Mouse (Mus musculus) lung, embryonic 16.5 days (tissue): Measurements from ENCODE around the gene Kirrel3. TPM values are rescaled to one million over a fixed set of nuclear protein-coding genes. Genes with fewer than 3 reads are reported as not detected.

Experiments
- ATAC-seq: fragments of 200-750 bp; cut with Nextera tagmentation; 2 replicates; pipeline ENCODE4 v1.8.0; 2017; ENCODE audit warnings: low read depth, mild to moderate bottlenecking, moderate library complexity
- H3K27ac ChIP-seq: fragments of 300-500 bp; sonication (generic); 2 replicates; pipeline ENCODE4 v1.5.1; 2014; ENCODE audit warnings: mild to moderate bottlenecking, control low read depth, low read length
- H3K27me3 ChIP-seq: fragments of 300-500 bp; sonication (generic); 2 replicates; pipeline ENCODE4 v1.6.1; 2014; ENCODE audit warnings: low read depth, low read length, mixed read lengths; ENCODE audit not compliant: control insufficient read depth, insufficient read depth
- H3K36me3 ChIP-seq: fragments of 300-500 bp; sonication (generic); 2 replicates; pipeline ENCODE4 v1.6.1; 2014; ENCODE audit warnings: low read length; ENCODE audit not compliant: control insufficient read depth, insufficient read depth
- H3K4me1 ChIP-seq: fragments of 300-500 bp; sonication (generic); replicated peaks from 2 replicates; pipeline ENCODE4 v1.6.1; 2014; ENCODE audit warnings: low read length, mixed read lengths; ENCODE audit not compliant: control insufficient read depth, insufficient read depth
- H3K4me2 ChIP-seq: fragments of 300-500 bp; sonication (generic); 2 replicates; pipeline ENCODE4 v1.6.1; 2014; ENCODE audit warnings: low read depth, low read length, control low read depth
- H3K4me3 ChIP-seq: fragments of 300-500 bp; sonication (generic); 2 replicates; pipeline ENCODE4 v1.5.1; 2014; ENCODE audit warnings: mild to moderate bottlenecking, low read length, control low read depth
- H3K9ac ChIP-seq: fragments of 300-500 bp; sonication (generic); 2 replicates; pipeline ENCODE4 v1.6.1; 2014; ENCODE audit warnings: low read length, control low read depth
- H3K9me3 ChIP-seq: fragments of 300-500 bp; sonication (generic); 2 replicates; pipeline ENCODE4 v1.6.1; 2016; ENCODE audit warnings: low read length; ENCODE audit not compliant: control insufficient read depth
- WGBS: fragments of 180-500 bp; shearing (Covaris S2); extraction: QIAGEN DNeasy Blood & Tissue Kit; methylation state at CpG from one replicate; pipeline ENCODE4 v1.1.7; 2014; 5-methylcytosine and 5-hydroxymethylcytosine counted together
- polyA plus RNA-seq: library from polyadenylated mRNA; unstranded; fragments of >200 nt; fragmentation: Nextera tagmentation; extraction: Ambion mirVana; gene quantifications from 2 replicates; pipeline ENCODE4 v1.2.1, GENCODE M21; 2015

Gene Kirrel3
- polyA plus RNA-seq, 1 experiment from 2014 or later = 1.2 TPM

- 50% methylated on average over 6 of the region's 6 CpGs for WGBS
- H3K27me3 ChIP-seq = no peaks in the 10 kb centered on the region
- H3K9me3 ChIP-seq = no peaks in the 10 kb centered on the region; the same call in 1 of the 2 replicates
- H3K27ac ChIP-seq = no peak overlapping the region
- no peak overlapping the region for H3K4me3 ChIP-seq
- ATAC-seq = peak; percentile 85
- no peak overlapping the region for H3K9ac ChIP-seq
- H3K36me3 ChIP-seq = no peaks in the 10 kb centered on the region
- H3K4me1 ChIP-seq = no peaks in the 10 kb centered on the region
- H3K4me2 ChIP-seq = no peak overlapping the region
Measured at GRCm38 (mm10) chr9:34875238-34875637, 389.5 kb downstream of the Kirrel3 start.

GRCm38 (mm10) chr9:34877186-34877585 is 391.5 kb downstream of the Kirrel3 start:
- Histone ChIP-seq H3K27ac (no peak overlapping the region), H3K9me3 (no peaks in the 10 kb centered on the region; the same call in 1 of the 2 replicates), H3K4me2 (no peak overlapping the region), H3K9ac (no peak overlapping the region), H3K36me3 (no peaks in the 10 kb centered on the region), H3K4me1 (no peaks in the 10 kb centered on the region; the same call in 1 of the 2 replicates), H3K27me3 (no peaks in the 10 kb centered on the region), H3K4me3 (no peak overlapping the region)
- WGBS = 46% methylated on average over 3 of the region's 3 CpGs
- ATAC-seq = no peak

DNA sequence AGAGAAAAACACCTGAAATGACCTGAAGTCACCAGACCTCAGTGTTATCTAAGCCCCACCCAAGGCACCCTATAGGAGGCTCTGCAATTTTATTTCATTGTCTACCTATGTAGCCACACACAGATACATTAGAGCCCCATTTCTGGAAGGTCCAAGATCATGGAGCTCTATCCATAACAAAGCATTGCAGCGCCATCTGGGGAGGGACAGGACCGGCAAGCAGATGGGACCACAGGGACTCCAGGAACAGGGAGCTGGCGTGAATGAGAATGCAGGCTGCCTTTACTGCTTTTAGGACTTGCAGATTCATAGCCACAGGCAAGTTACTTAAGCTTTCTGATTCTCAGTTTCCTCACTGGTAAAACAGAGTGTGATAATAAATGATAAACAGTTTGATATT is 392.1 kb downstream of the Kirrel3 start:
- 62% methylated on average over 3 of the region's 3 CpGs for WGBS
- no peak for ATAC-seq
- no peaks in the 10 kb centered on the region; the same call in 1 of the 2 replicates for H3K4me1 ChIP-seq
- H3K9me3 ChIP-seq = no peaks in the 10 kb centered on the region; the same call in 1 of the 2 replicates
- no peaks in the 10 kb centered on the region for H3K27me3 ChIP-seq
- H3K27ac ChIP-seq = no peak overlapping the region
- no peak overlapping the region for H3K4me3 ChIP-seq
- no peak overlapping the region for H3K4me2 ChIP-seq
- no peaks in the 10 kb centered on the region for H3K36me3 ChIP-seq
- H3K9ac ChIP-seq = no peak overlapping the region

- H3K27ac ChIP-seq = no peak overlapping the region
- no peak overlapping the region for H3K9ac ChIP-seq
- H3K4me2 ChIP-seq = no peak overlapping the region
- H3K4me3 ChIP-seq = no peak overlapping the region
- no peaks in the 10 kb centered on the region for H3K36me3 ChIP-seq
- no peaks in the 10 kb centered on the region for H3K9me3 ChIP-seq
- H3K27me3 ChIP-seq = no peaks in the 10 kb centered on the region
- no peaks in the 10 kb centered on the region; the same call in 1 of the 2 replicates for H3K4me1 ChIP-seq
- WGBS = 7% methylated on average over 5 of the region's 5 CpGs
- peak; percentile 43; the same call in 1 of the 2 replicates for ATAC-seq
Measured at GRCm38 (mm10) chr9:34881750-34882149, 396.1 kb downstream of the Kirrel3 start.

DNA sequence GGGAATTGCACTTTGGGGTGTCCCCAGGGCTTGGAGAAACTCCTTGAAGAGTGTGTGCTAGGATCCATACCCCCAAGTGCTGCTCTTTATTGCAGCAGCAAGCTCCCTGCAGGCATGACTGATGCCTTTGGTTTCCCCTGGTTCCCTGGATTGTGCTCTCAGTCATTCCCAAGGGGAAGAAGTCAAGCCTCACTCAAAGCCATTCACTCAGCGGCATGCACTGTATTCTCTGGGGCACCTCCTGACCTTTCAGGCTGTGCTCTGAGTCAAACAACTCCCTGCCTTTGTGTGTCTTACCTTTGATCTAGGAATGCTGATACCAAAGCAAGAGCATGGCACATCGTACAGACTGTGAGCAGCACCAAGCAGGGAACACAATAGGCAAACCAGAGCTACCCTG is 396.5 kb downstream of the Kirrel3 start:
- no peak overlapping the region for H3K9ac ChIP-seq
- H3K4me2 ChIP-seq = no peak overlapping the region
- no peaks in the 10 kb centered on the region for H3K36me3 ChIP-seq
- no peak overlapping the region for H3K4me3 ChIP-seq
- WGBS = 13% methylated on average over 2 of the region's 2 CpGs
- no peaks in the 10 kb centered on the region for H3K27me3 ChIP-seq
- no peaks in the 10 kb centered on the region; the same call in 1 of the 2 replicates for H3K4me1 ChIP-seq
- no peak for ATAC-seq
- H3K27ac ChIP-seq = no peak overlapping the region
- H3K9me3 ChIP-seq = no peaks in the 10 kb centered on the region

DNA sequence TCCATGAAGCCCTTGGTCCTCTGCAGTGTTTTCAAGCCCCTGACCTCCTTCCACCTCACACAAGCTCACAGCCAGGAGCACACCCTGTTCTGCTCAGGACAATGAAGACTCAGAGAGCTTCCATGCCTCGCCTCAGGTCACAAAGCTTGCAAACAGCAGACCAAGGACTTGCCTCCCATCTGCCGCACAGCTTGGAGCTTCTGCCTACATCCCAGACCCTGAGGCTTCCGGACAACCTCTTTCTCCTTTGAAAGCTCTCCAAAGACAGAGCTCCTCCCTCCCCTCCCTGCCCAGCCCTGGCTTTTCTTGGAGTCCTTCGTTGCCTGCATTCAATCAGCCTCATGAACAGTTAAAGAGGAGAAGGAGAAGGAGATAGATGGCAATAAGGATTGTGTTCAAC is 397.4 kb downstream of the Kirrel3 start:
- Histone ChIP-seq H3K27me3 (no peaks in the 10 kb centered on the region), H3K4me2 (no peak overlapping the region), H3K4me3 (no peak overlapping the region), H3K27ac (no peak overlapping the region), H3K9ac (no peak overlapping the region), H3K9me3 (no peaks in the 10 kb centered on the region), H3K36me3 (no peaks in the 10 kb centered on the region), H3K4me1 (no peaks in the 10 kb centered on the region; the same call in 1 of the 2 replicates)
- 28% methylated on average over 4 of the region's 4 CpGs for WGBS
- ATAC-seq = no peak

GRCm38 (mm10) chr9:34884325-34884724 is 398.6 kb downstream of the Kirrel3 start:
- Histone ChIP-seq H3K9ac (no peak overlapping the region), H3K27ac (no peak overlapping the region), H3K4me2 (no peak overlapping the region), H3K36me3 (no peaks in the 10 kb centered on the region), H3K4me1 (no peaks in the 10 kb centered on the region; the same call in 1 of the 2 replicates), H3K4me3 (no peak overlapping the region), H3K27me3 (no peaks in the 10 kb centered on the region), H3K9me3 (no peaks in the 10 kb centered on the region)
- no peak for ATAC-seq
- 77% methylated on average over 3 of the region's 3 CpGs for WGBS

GRCm38 (mm10) chr9:34884942-34885341 is 399.2 kb downstream of the Kirrel3 start:
- no peaks in the 10 kb centered on the region for H3K9me3 ChIP-seq
- H3K4me3 ChIP-seq = no peak overlapping the region
- H3K4me2 ChIP-seq = no peak overlapping the region
- H3K36me3 ChIP-seq = no peaks in the 10 kb centered on the region
- no peaks in the 10 kb centered on the region for H3K27me3 ChIP-seq
- WGBS = 77% methylated on average over 3 of the region's 3 CpGs
- no peak overlapping the region for H3K9ac ChIP-seq
- ATAC-seq = no peak
- no peaks in the 10 kb centered on the region; the same call in 1 of the 2 replicates for H3K4me1 ChIP-seq
- H3K27ac ChIP-seq = no peak overlapping the region

DNA sequence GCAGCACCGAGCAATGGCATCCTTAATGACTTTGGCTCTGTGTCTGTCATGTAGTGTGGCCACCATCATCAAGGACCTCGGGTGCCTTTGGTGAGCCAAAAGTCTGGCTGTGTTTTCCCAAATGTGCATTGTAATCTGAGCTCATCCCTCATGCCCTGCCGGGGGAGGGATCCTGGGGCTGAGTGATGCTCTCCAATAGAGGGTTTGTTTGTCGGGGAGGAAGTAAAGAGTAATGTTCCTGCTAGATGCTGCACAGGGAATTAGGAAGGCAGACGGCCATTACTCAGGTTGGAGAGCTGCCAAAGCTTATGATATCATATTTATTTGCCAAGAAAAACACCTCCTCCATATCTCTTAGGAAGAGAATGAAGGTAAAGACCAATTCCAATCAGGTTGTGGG is 401.1 kb downstream of the Kirrel3 start:
- Histone ChIP-seq H3K9ac (no peak overlapping the region), H3K27me3 (no peaks in the 10 kb centered on the region), H3K9me3 (no peaks in the 10 kb centered on the region), H3K4me3 (no peak overlapping the region), H3K36me3 (no peaks in the 10 kb centered on the region), H3K27ac (no peak overlapping the region), H3K4me2 (no peak overlapping the region), H3K4me1 (no peaks in the 10 kb centered on the region; the same call in 1 of the 2 replicates)
- WGBS = 30% methylated on average over 5 of the region's 5 CpGs
- ATAC-seq = no peak

GRCm38 (mm10) chr9:34887196-34887595 is 401.5 kb downstream of the Kirrel3 start:
- no peak for ATAC-seq

More at GRCm38 (mm10) chr9:34887196-34887595, 401.5 kb downstream of the Kirrel3 start:
- H3K4me2 ChIP-seq = no peak overlapping the region
- H3K36me3 ChIP-seq = no peaks in the 10 kb centered on the region
- H3K4me1 ChIP-seq = no peaks in the 10 kb centered on the region
- 19% methylated on average over 2 of the region's 2 CpGs for WGBS
- no peak overlapping the region for H3K4me3 ChIP-seq
- no peak overlapping the region for H3K9ac ChIP-seq
- no peak overlapping the region for H3K27ac ChIP-seq
- H3K9me3 ChIP-seq = no peaks in the 10 kb centered on the region
- no peaks in the 10 kb centered on the region for H3K27me3 ChIP-seq
